Mouse (Mus musculus) right cerebral cortex, adult 18-20 months (tissue): ENCODE measurements at regions not wholly inside any gene's neighbourhood (a gene's known extent, or its start where the extent isn't known, plus 50 kb on each side); places are given as distances from the start of the nearest gene placed in this dataset.

ENCODE experiments used
- DNase-seq: peaks from one replicate; pipeline ENCODE4 v3.0.0; 2022; ENCODE audit warnings: mixed read lengths

GRCm38 (mm10) chr14:24886896-24887421, 400.0 kb downstream of the Rps24 start:
- DNase-seq, result no peak

DNA sequence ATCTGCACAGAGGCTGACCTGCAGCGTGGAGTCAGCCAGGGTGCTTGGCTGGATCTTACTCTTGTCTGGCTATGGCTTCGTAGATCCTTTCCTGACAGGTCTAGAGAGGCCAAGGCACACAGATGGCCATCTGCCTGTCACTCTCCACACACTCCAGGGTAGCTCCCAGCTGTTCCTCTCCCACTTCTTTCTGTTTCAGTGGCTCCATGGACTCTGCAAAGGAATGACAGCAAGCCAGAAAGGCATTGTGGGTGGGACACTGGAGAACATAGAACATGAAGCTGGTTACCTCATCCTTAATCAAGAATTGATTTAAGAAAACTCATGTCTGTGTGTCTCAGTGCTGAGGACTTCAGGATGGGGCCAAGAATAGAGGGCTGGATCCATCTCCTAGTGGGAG, 403.9 kb downstream of the Rps24 start:
- DNase-seq, result no peak

DNA sequence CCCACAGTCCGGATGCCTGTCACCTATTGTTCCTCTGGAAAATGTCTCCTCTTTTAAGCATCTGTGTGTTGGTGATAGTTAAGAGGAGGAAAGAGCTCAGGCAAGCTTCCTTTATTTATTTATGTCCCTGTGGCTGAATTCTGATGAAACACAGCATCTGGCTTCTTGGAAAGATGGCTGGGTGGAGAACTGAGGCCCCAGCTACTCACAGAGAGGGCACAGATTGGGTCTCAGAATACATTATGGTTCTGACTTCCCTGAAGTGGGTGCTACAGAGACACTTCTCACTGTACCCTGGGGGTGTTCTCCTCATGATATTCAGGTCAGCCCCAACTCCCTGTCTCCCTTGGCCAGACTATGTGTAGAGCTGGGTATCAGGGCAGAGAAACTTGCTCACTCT, 408.3 kb downstream of the Rps24 start:
- DNase-seq, result no peak

GRCm38 (mm10) chr14:24896681-24897080, 409.8 kb downstream of the Rps24 start:
- DNase-seq, result no peak

- DNase-seq, result peak; percentile 37
Measured at GRCm38 (mm10) chr14:24900501-24901179, 413.7 kb downstream of the Rps24 start.

- DNase-seq, result no peak
Measured at GRCm38 (mm10) chr14:24901726-24902125, 414.8 kb downstream of the Rps24 start.

- no peak for DNase-seq
Measured at GRCm38 (mm10) chr14:24902870-24903269, 415.9 kb downstream of the Rps24 start.

GRCm38 (mm10) chr14:24904712-24905111, 417.8 kb downstream of the Rps24 start:
- DNase-seq, result no peak

GRCm38 (mm10) chr14:24906916-24907315, 420.0 kb downstream of the Rps24 start:
- DNase-seq, result no peak

DNA sequence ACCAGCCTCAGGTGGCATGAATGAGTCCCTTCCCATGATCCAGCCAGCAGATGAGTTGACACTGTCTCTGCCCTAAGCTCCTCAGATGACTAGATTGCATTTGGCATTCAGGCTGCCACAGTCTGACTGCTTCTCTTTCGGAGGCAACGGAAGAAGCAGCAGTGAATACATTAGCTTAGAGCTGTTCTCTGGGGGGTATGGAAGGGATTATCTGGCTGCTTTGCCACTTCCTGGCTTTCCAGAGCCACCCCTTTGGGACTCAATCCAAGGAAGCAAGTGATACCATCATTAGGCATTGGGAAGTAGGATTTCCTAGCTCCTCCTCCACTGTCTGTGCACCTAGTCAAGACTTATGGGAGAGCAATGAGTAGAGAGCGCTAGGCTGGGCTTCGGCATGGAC, 421.5 kb downstream of the Rps24 start:
- DNase-seq, result no peak

DNA sequence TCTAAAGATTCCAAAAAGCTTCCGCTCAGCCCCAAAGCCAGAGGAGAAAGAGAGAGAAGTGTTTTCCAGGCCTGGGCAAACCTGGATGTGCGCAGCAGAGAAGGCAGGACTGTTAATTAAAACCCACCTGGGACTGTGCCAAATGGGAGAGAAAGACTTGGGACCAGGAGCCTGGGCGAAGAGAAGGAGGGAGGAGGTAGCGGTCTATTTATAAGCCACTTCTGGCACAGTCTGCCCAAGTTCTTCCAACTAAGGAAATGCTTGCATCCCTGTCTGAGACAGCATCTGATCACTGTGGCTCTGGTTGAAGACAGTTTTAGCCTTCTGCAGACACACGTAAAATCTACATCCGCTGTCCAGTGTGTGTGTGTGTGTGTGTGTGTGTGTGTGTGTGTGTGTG, 424.7 kb downstream of the Rps24 start:
- DNase-seq, result peak; percentile 83

DNA sequence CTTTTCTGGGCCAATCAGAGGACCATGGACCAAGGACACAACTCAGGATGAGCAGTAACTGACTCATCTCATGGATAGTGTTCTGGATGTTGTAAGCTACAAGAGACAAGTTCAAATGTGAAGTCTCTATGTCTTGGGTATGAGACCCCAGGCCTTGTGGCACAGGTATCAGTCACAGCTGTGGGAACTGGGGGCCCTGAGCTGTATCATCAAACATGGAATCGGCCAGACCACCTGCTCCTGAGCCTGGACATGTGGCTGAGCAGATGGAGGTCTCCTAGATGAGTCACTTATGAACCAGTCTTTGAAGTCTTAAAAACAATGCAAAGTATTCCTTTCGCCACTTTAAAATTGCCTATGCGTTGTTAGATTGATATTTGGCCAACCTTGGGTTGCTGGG, 432.1 kb downstream of the Rps24 start:
- DNase-seq, result no peak

GRCm38 (mm10) chr14:24922006-24922405, 435.1 kb downstream of the Rps24 start:
- DNase-seq, result no peak

- DNase-seq, result no peak
Measured at GRCm38 (mm10) chr14:24924561-24924960, 437.6 kb downstream of the Rps24 start.

DNA sequence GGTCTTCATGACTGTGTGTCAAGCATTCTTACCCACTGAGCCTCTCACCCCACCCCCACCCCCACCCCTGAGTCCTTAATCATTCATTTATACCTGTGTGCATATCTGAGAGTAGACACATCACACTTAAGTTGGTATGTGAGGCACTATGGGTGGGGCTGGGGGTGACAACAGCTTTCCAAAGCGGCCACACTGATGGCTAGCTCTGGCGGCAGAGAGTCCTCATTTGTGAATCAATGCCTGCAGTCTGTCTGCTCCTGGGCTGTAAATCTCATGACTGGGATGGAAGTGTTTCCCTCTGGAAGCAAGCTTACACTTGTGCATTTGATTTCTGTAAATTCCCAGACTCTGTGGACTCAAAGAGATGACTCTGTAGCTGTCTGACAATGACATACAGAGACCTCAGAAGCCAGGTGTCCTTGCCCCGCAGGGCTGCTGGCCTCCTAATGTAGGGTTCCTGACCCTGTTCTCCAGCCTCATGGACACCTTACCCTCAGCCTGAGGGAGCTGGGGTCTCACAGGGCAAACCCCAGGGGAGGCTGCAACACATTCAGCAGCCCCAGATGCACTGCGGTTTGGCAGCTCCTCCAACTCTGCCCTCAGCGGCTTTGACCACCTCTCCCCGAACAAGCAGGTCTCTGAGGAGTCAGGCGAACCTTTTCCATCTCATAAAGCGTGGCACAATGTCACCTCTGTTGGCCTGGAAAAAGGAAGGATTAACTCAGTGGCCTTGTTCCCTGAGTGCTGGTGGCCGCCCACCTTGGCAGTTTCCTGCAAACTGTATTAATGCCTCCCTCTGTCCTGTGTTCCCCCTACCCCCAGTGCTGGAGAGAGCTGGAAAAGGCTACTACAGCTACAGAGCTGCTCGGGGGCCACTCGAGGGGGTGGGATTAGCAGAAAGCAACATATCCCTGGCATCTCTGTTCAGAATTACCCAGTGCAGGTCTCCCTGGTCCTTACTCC, 439.4 kb downstream of the Rps24 start:
- no peak for DNase-seq

DNA sequence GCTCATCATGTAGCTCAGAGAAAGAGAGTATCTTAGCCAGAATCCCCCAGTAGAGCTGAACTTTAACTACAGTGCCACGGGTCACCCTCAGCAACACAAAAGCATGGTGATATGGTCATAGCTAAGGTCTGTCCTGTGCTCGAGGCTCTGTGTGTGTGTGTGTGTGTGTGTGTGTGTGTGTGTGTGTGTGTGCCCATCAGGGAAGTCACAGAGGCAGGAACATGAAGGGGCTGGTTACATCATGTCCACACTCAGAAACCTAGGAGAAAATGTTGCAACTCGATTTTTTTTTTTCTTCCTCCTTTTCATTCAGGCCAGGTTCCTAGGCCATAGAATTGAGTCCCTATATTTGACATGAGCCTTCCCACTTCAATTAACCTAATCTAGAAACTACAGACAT, 441.8 kb downstream of the Rps24 start:
- no peak for DNase-seq

- no peak for DNase-seq
Measured at GRCm38 (mm10) chr14:24930251-24930650, 443.3 kb downstream of the Rps24 start.

GRCm38 (mm10) chr14:24937876-24938275, 451.0 kb downstream of the Rps24 start:
- no peak for DNase-seq

DNA sequence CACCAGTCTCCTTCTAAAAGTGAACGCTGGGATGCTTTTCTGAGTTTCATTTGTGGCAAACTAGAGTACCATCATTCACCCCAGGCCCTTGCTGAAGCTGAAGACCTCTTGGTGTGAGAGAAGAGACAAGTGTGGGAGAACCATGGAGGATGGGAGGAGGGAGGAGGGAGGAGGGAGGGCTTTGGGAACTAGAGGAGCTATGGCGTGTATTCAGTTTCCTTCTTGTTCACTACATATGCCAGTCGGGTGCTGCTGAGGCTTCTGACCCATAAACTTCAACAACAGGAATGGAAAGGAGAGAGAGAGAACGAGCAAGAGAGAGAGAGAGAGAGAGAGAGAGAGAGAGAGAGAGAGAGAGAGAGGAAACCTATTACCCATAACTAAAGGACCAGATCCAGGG, 452.1 kb downstream of the Rps24 start:
- no peak for DNase-seq

- peak; percentile 81 for DNase-seq
Measured at GRCm38 (mm10) chr14:24939476-24940200, 452.7 kb downstream of the Rps24 start.

DNA sequence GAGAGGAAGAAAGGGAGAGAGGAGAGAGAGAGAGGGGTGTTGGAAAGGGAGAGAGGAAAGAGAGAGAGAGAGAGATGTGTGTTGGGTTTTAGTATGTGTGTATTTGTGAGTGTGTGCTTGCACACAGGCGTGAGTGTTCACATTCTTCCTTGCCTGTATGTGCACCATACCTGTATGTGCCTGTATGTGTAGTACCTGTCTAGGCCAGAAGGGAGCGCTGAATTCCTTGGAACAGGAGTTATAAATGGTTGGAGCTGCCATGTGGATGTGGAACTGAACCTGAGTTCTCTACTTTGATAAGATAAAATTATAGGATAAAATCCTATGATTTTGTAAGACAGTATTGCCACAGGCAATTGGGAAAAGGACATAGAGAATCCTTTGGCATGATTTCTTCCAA, 458.8 kb downstream of the Rps24 start:
- DNase-seq, result no peak

GRCm38 (mm10) chr14:24947084-24947483, 460.2 kb downstream of the Rps24 start:
- no peak for DNase-seq

DNA sequence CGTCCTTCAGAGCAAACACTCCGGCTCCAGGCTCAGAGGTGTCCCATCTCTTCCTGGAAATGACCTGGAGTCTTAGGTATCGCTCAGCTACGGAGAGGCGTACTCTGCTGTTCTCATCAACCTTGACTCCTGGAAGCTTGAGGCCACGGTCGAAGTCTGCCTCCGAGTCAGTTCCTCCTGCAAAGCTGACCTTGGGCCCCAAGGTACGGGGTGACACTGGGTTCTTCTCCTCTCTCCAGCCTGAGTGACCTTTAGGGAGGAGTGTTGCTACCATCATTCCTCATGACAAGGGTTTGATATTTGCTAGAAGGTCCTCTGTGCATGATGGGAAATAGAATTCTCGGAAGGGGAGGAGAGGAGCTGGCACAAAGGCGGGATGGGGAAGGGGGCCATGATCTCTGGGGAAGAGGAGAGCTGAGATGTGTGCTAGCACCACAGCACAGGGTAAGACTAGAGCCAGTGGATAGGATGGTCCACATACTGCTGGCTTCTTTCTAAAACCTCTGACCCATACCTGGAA, 469.0 kb downstream of the Rps24 start:
- DNase-seq, result no peak
